Mouse (Mus musculus): ENCODE data around the gene Rab23.

Gene Rab23

DNA sequence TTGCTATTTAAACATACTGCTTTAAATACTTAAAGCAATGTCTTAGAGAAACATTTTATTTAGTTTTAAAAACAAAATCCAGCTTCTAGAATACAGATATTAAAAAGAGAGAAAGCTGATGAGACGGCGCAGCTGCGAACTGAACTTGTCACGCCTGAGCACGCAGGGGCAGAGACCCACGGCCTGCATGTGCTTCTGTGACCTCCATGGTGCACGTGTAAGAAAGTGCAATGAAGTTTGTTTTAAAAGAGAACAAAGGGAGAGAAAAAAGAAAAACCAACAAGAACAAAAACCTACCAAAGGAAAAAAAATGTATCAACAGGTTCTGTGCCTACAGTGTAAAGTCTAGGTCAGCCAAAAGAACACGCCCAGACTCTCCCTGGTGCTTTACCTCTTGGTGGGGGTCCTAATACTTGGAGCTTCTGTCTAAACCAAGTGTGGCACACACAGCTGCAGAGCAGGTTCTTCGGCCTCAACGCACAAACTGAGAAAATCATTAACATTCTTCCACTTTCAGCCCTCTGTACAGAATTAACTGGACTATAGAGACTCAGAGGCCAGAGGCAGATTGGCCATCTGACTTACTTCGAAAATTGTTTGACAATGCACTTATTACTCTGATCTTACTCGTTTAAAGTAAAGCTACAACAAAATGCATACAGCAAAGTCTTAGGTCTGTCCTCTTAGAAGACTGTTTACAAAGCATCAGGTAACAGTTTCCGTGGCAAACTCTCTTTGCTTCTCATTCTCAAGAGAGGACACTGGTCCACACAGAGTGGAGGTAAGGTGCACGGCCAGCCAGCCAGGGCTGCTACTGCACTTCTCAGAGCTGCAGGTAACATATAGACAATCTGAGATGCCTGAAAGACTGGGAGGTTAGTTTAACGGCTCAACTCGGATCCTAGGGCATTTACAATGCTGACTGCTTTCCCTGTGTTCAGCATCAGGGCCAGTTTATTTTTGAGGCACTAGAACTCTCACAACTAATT lies 47.1 kb downstream of the Rab23 start:
- DNase-seq (ENCODE audit: low read depth in 2 of 2, low spot score in 2 of 2), result no peak

DNA sequence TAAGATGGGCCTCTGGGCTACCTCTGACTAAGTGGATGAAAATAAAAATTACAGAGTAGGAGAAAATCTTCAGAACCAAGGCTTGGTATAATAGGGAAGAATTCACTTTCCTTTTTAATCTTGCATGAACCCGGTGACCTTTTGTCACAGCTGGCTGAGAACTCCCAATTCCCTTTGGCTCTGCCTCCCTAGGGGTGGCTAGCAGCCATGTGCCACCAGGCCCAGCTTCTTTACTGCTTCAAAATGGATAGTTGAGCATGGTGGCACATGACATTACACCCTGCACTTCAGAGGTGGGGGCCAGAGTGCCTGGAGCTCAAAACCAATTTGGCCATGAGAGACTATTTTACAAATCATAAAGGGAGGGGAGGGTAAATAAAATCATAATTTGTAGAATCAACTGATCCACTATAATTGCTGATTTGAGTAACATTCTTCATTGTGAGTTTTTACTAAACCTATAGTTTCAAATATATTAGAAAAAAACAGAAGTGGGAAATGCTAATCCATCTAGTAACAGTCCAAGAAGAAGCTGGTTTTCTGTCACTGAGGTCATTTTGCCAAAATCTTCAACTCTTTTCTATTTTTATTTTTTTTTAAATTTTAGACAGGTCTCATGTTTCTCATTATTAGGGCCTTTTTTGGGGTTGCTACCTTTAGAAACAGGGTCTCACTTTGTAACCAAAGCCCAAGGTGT lies 48.6 kb downstream of the Rab23 start:
- DNase-seq (ENCODE audit: low read depth in 2 of 2, low spot score in 2 of 2), result no peak

DNA sequence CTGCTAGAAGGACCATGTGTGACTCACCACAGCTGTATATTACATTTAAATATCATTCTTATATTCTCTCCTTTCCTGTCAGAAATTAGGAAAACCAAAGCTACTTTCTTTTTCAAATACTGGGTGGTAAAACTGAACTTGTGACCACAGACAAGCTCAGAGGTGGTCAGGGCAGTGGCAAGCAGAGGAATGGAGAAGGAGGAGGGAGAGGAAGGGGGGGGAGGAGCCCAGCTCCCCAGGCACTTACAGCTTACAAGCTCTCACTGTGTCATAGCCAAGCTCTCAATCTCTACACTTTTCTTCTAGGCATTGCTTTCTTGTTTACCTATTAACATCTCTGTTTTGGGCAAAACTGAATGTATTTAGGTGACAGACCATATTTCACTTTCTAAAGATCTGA lies 49.1 kb downstream of the Rab23 start:
- no peak for DNase-seq (ENCODE audit: low read depth in 2 of 2, low spot score in 2 of 2)

DNA sequence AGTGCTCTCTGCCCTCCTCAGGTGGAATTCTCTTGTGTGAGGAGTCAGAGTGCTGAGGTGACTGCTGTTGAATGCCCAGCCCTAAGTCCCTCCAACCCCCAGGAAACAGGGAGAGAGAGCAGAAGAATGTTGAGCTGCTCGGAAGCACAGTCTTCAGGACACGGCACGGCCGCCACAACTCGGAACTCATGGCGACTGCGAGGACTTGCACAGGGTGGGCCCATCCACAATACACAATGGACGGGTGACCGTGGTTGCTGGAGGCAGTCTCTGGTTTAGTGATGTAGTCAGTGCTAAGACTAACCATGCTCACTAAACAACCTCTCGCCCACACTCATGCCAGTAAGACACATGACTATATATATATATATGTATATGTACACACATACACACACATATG lies 51.9 kb downstream of the Rab23 start:
- DNase-seq (ENCODE audit: low read depth in 2 of 2, low spot score in 2 of 2), result no peak

DNA sequence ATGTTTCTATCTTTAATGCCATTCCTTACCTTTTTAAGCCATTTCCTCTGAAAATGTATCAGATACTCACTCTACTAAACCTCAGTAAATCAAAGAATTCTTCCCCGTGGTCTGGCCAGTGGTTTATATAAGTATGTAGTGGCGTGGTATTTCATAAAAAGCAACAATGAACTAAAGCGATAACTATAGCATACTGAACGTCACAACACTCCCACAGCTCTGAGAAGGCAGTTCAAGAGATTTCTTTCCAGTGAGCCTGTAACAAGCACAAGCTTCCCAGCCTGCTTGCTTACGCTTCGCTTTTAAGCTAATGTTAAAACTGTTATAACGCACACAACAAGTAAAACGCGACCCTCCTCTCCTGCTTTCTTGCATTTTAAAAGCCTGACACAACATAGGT lies 52.4 kb downstream of the Rab23 start:
- no peak for DNase-seq (ENCODE audit: low read depth in 2 of 2, low spot score in 2 of 2)

DNA sequence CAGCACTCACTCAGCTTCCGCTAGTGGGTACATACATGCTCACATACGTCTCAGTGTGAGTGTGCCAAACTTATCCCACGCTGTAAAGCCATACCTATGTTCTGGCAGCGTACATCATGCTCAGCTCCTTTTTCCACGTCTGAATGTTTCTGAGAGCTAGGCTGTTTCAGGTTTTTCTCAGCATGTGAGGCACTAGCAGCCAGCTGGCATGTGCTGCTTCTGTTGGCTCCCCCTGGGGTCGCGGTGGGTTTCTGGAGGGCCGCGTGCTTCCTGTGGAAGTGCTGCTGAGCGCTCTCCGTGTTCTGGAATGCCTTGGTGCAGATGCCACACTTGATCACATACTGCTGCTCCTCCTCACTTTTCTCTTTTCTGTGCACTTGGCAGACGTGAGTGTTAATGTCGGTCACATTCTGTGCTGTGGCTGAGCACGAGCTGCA lies 56.5 kb downstream of the Rab23 start:
- DNase-seq (ENCODE audit: low read depth in 2 of 2, low spot score in 2 of 2), result no peak

DNA sequence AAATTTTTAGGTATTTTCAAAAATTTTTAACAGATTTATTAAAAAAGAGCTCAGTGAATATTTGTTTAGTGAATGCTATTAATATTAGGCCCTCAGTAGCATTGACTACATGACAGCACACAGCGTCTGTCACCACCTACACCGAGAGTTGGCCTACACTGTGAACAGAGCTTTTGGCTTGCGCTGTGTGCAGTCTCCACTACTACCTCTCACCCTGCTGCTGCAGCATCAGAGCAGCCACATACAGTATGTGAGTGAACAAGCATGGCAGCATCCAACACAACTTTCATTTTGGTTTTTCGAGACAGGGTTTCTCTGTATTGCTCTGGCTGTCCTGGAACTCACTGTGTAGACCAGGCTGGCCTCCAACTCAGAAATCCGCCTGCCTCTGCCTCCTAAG lies 64.9 kb downstream of the Rab23 start:
- no peak for DNase-seq (ENCODE audit: low read depth in 2 of 2, low spot score in 2 of 2)

DNA sequence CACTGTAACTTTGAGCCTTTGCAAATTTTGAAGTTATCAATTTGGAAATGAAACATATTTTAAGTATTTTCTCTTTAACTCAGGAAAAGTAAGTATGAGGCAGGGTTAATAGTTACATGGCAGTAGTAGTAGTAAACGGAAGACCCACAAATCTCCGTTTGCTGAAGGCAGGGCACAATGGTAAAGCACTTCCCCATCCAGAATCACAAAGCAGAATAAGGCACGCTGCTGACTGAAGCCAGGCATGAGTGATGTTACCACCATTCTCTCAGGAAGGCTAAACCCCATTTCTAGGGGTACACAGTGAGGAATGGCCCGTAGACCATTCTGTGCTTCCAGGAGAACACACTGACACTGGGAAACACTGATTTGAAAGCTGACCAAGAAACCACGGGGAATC lies 68.4 kb downstream of the Rab23 start:
- no peak for DNase-seq (ENCODE audit: low read depth in 2 of 2, low spot score in 2 of 2)

DNA sequence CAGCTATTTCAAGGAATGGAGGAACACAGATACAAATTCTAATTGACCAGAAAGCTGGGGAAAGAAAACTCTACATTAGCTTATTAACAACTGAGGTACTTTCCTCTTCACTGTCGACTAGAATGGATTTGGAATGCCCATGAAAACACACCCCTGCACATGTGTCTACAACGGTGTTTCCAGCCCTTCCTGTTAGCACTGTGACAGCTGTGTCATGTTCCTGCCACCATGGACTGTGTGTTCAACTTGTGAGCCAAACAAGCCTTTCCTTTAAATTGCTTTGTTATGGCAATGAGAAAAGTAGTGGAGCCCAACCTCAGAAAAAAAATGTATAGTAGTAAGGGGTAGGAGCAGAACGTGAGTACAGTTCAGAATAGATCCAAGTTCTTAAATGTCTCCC lies 68.8 kb downstream of the Rab23 start:
- no peak for DNase-seq (ENCODE audit: low read depth in 2 of 2, low spot score in 2 of 2)

All from CD8-positive naive resting alpha-beta T cell, adult 2 months (primary cell).